Mouse (Mus musculus): Measurements from ENCODE around the gene Cish. TPM values are rescaled to one million over a fixed set of nuclear protein-coding genes. Genes with fewer than 3 reads are reported as not detected.

Gene Cish
- polyA plus RNA-seq, 1 experiment: 5.7 TPM

DNA sequence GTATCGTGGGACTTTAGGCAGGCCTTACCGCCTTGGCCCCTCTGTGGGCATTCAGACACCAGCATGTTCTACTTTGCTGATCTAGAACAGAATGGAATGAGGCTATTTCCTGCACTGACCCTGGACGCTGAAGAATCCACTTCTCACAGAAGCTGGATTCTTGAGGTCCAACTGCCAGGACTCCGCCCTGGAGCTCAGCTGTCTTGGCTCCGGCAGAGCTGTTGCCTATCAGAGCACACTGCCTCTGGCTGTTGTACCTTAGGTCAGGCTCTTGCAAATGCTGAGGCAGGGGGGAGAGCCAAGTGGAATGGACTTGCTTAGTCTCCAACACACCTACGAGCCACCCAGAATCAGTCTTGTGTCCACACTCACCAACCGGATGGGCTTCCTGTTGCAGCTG is 30.1 kb downstream of the Cish start:
- no peak overlapping the region for H3K4me3 ChIP-seq (ENCODE audit: insufficient read depth, low read length)
- H3K27ac ChIP-seq (ENCODE audit: insufficient read depth, low read length): no peak overlapping the region
- H3K4me1 ChIP-seq (ENCODE audit: control insufficient read depth, insufficient read depth, low read length): no peaks in the 10 kb centered on the region
- TF ChIP-seq POLR2A (IDR thresholded peaks at IDR 0.05; ENCODE audit: extremely low read depth, insufficient read depth, low read length) (no peak), CTCF (IDR thresholded peaks at IDR 0.05; ENCODE audit: extremely low read depth, insufficient read depth, low read length) (no peak)

DNA sequence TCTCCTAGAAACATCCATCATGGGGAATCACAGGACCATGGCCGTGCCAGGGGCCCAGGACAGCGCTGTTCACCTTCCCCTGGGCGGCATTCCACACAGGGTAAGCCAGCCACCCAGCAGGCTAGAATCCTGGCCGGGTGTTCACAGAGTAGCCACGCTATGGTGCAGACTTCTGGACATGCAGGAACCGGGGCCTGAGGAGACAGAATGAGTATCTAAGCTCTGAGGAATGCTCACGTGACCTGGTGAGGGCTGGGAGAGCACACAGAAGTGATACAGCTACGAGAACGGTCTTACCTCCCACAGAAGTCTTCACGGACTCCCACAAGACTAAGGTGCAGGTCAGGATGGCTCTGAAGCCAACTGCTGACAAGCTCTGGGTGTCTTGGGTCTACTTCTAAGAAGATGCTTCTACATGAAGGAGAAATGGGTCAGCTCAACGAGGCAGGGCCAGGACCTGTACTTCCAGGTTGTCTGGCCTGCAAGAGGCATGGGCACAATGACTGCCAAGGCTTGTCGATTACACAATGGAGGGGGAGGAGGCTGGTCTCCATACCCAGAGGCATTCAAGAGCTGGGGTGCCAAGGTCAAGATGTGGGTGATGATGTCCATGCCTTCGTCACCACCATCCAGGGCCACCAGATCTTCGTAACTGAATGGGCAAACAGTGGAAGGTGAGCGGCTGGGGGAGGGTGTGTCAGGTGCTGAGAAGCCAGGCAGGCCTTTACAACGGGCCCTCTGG is 32.2 kb downstream of the Cish start:
- TF ChIP-seq POLR2A (IDR thresholded peaks at IDR 0.05; ENCODE audit: extremely low read depth, insufficient read depth, low read length) (no peak), CTCF (IDR thresholded peaks at IDR 0.05; ENCODE audit: extremely low read depth, insufficient read depth, low read length) (no peak)
- Histone ChIP-seq H3K4me1 (ENCODE audit: control insufficient read depth, insufficient read depth, low read length) (no peaks in the 10 kb centered on the region), H3K27ac (ENCODE audit: insufficient read depth, low read length) (no peak overlapping the region), H3K4me3 (ENCODE audit: insufficient read depth, low read length) (no peak overlapping the region)

DNA sequence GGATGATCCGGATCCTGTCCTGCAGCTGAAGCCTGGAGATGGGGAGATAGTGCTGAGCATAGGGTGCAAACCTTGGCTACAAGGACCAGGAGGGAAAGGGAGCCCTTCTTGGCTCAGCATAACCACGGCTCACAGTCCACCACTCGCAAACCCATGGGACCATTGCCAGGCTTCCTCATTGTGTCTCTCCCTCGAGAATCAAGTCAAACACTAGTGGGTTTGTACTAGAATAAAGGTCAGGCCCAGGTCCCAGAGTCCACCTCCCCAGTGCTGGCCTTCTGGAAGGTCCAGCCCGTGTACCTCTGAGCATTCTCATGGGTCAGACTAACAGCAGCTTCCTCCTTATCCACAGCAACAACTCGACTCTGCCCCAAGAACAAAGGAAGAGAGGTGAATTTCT is 35.0 kb downstream of the Cish start:
- H3K27ac ChIP-seq (ENCODE audit: insufficient read depth, low read length): no peak overlapping the region
- TF ChIP-seq POLR2A (IDR thresholded peaks at IDR 0.05; ENCODE audit: extremely low read depth, insufficient read depth, low read length) (no peak), CTCF (IDR thresholded peaks at IDR 0.05; ENCODE audit: extremely low read depth, insufficient read depth, low read length) (no peak)
- H3K4me3 ChIP-seq (ENCODE audit: insufficient read depth, low read length): no peak overlapping the region
- H3K4me1 ChIP-seq (ENCODE audit: control insufficient read depth, insufficient read depth, low read length): no peaks in the 10 kb centered on the region

DNA sequence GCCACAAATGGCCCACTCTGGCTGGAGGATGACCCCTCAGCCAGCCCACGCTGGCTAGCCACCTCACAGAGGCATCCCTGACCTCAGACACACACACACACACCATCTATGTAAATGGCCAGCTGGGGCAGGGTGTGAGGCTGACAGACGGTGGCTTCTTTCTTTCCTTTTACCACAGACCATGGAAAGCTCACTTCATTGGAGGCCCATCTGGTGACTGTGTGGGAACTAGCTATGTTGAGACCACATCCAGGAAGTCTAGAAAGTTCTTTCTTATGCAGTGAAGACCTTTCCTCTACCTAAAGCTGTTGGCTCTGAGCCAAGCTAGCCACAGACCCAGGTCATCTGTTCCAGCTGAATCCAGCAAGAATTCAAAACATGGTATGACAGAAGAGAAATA is 37.9 kb downstream of the Cish start:
- H3K27ac ChIP-seq (ENCODE audit: insufficient read depth, low read length): no peak overlapping the region

DNA sequence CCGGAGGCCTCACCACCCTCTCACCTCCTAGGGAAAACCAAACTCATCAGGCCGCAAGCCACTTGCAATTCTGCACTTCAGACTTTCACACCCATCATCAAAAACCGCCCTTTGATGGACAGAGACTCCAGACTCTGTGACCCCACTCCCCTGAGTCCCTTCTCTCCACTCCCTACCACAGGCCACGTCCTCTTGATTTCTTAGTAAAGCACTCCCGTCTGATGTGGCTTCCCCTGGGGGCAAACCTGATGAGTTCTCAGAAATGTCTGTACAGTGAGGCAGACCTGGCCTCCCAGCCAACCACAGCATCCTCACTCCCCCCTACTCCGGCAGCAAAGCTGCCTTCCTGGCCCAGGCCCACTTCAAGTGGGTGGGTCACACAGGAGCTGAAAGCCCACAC is 38.5 kb downstream of the Cish start:
- H3K4me1 ChIP-seq (ENCODE audit: control insufficient read depth, insufficient read depth, low read length): peaks cover 3% of the 10 kb centered on the region; the same call in 1 of the 2 replicates
- TF ChIP-seq POLR2A (IDR thresholded peaks at IDR 0.05; ENCODE audit: extremely low read depth, insufficient read depth, low read length) (no peak), CTCF (IDR thresholded peaks at IDR 0.05; ENCODE audit: extremely low read depth, insufficient read depth, low read length) (no peak)
- no peak overlapping the region for H3K27ac ChIP-seq (ENCODE audit: insufficient read depth, low read length)
- H3K4me3 ChIP-seq (ENCODE audit: insufficient read depth, low read length): no peak overlapping the region

More for the DNA sequence above, 37.9 kb downstream of the Cish start:
- Histone ChIP-seq H3K4me1 (ENCODE audit: control insufficient read depth, insufficient read depth, low read length) (peaks cover 1% of the 10 kb centered on the region; the same call in 1 of the 2 replicates), H3K4me3 (ENCODE audit: insufficient read depth, low read length) (no peak overlapping the region)
- TF ChIP-seq POLR2A (IDR thresholded peaks at IDR 0.05; ENCODE audit: extremely low read depth, insufficient read depth, low read length) (no peak), CTCF (IDR thresholded peaks at IDR 0.05; ENCODE audit: extremely low read depth, insufficient read depth, low read length) (no peak)

DNA sequence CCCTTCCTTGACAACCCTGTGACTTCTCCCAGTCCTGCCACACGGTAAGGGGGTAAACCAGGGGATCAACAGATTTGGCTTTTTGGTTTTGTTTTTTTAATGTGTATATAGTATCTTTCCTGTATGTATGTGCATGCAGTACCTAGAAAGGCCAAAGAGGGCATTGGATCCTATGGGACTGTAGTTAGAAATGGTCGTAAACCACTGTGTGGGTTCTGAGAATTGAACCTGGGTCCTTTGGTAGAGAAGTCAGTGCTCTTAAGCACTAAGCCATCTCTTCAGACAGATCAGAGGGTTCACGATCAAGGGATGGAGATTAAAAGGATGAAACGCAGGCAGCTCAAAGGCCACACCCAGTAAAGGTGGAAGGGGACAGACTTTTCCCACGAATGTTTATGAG is 39.2 kb downstream of the Cish start:
- H3K4me1 ChIP-seq (ENCODE audit: control insufficient read depth, insufficient read depth, low read length): peaks cover 3% of the 10 kb centered on the region; the same call in 1 of the 2 replicates
- H3K27ac ChIP-seq (ENCODE audit: insufficient read depth, low read length): no peak overlapping the region
- no peak for TF ChIP-seq POLR2A (IDR thresholded peaks at IDR 0.05; ENCODE audit: extremely low read depth, insufficient read depth, low read length)
- no peak for TF ChIP-seq CTCF (IDR thresholded peaks at IDR 0.05; ENCODE audit: extremely low read depth, insufficient read depth, low read length)
- no peak overlapping the region for H3K4me3 ChIP-seq (ENCODE audit: insufficient read depth, low read length)

DNA sequence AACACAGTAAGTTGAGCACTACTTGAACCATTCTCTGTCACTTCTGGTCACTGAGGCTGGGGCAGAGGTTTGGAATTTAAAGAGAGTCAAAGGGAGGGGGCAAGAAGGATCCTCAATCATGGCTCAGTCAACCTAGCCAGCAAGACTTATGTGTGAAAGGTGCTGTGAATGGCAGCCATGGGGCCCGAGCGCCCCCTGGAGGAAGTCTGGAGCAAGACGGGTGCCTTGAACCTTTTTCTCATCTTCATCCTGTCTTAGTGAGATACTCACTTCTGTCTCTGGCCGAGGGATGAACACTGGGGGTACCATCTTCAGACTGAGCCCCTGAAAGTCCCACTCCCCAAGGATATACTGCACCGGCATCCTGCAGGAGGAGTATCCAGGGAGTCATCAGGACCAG is 40.1 kb downstream of the Cish start:
- H3K27ac ChIP-seq (ENCODE audit: insufficient read depth, low read length): no peak overlapping the region
- H3K4me1 ChIP-seq (ENCODE audit: control insufficient read depth, insufficient read depth, low read length): peaks cover 3% of the 10 kb centered on the region
- peak; percentile 92 for TF ChIP-seq CTCF (IDR thresholded peaks at IDR 0.05; ENCODE audit: extremely low read depth, insufficient read depth, low read length)
- no peak for TF ChIP-seq POLR2A (IDR thresholded peaks at IDR 0.05; ENCODE audit: extremely low read depth, insufficient read depth, low read length)
- no peak overlapping the region for H3K4me3 ChIP-seq (ENCODE audit: insufficient read depth, low read length)

DNA sequence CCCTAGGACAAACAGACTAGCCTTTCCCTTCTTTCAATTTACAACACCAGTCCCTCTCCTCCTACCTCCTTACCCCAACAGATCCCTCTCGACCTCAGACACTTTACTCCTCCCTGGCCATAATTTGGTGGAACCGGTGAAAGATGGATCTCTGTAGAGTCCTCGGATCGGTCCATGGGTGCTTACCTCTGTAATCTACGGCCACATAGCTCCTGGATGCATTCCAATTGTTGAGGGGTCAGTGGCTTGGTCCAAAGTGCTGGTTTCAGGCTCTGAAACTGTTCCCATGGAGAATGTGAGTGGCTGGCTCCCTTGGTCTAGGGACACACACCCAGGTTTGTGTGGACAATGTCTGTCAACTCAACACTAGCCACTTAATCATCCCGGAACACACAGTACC is 40.6 kb downstream of the Cish start:
- TF ChIP-seq CTCF (IDR thresholded peaks at IDR 0.05; ENCODE audit: extremely low read depth, insufficient read depth, low read length) (no peak), POLR2A (IDR thresholded peaks at IDR 0.05; ENCODE audit: extremely low read depth, insufficient read depth, low read length) (no peak)
- H3K4me1 ChIP-seq (ENCODE audit: control insufficient read depth, insufficient read depth, low read length): peaks cover 5% of the 10 kb centered on the region
- no peak overlapping the region for H3K4me3 ChIP-seq (ENCODE audit: insufficient read depth, low read length)
- H3K27ac ChIP-seq (ENCODE audit: insufficient read depth, low read length): no peak overlapping the region

DNA sequence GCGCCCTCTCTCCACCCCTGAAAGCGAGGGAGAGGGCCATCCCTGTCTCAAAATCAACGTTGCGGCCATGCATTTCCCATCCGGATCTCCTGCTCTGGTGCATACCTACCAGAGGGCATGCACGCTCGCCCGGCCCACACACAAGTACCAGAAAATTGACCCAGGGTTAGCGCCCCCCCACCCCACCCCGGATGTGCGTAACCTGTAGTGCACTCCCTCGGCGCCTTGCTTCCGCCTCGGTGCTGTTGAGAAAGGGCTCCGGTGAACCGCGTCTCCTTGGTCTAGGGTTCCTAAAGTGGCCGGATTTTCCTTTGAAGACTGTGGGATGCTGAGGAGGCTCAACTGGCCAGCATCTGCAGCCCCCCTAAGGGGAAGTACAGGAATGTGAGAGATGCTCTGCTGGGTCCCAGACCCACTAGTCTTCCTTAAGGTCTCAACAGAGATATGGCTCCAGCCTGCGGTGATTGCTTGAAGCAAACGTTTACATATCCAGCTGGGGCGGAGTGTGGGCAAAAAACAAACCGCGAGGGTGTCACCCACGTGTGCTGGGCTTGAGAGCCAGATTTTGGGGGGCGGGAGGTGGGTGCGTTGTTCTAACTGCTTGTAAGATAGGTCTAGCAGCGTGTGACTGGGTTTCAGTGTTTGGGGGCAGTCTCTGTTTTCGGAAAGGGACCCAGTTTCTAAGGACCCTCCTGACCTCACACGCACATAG is 42.5 kb downstream of the Cish start, which contains the start of gene Hemk1:
Gene Hemk1 (minus strand): TSS at position 179 of the 712 bp plus-strand sequence.
- TF ChIP-seq CTCF (IDR thresholded peaks at IDR 0.05; ENCODE audit: extremely low read depth, insufficient read depth, low read length): no peak
- TF ChIP-seq POLR2A (IDR thresholded peaks at IDR 0.05; ENCODE audit: extremely low read depth, insufficient read depth, low read length): peak; percentile 72
- Histone ChIP-seq H3K4me3 (ENCODE audit: insufficient read depth, low read length) (peak within 1 kb of the TSS; percentile 77), H3K4me1 (ENCODE audit: control insufficient read depth, insufficient read depth, low read length) (peaks cover 5% of the 10 kb centered on the region)

More for the DNA sequence above, 42.5 kb downstream of the Cish start, which contains the start of gene Hemk1:
- H3K27ac ChIP-seq (ENCODE audit: insufficient read depth, low read length): peak within 1 kb of the TSS; percentile 41
